Mouse (Mus musculus): ENCODE measurements around the gene Cdyl2.

DNA sequence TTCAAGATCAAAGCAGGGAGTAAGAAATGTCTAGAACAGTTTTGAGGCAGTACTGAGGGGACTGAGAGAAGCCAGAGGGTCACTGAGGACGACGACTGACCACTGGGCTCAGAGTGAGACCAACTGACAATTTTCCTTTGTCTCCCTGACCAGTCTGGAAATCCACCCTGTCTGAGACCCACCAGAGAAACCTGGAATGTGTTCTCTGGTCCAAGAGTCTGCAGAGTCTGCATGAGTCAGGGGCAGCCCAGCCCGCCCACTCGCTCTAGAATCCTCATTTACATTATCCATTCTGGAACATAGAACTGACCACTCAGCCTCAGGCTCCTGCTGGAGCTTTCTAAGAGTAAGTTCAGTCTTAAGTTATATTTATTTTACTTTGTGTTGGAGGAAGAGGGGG, 114.9 kb downstream of the Cdyl2 start:
- TF ChIP-seq CTCF (IDR thresholded peaks at IDR 0.05; ENCODE audit: low read depth): no peak
- TF ChIP-seq EP300 (optimal IDR thresholded peaks at IDR 0.05): no peak

Measured in stomach, postnatal 0 days (tissue).